Mouse (Mus musculus) liver, adult 2 months (tissue): ENCODE data around the gene Mto1. TPM values are rescaled to one million over a fixed set of nuclear protein-coding genes. Genes with fewer than 3 reads are reported as not detected.

Source experiments
- DNase-seq: peaks from one replicate; pipeline ENCODE4 v3.0.0-alpha.2; 2011; ENCODE audit warnings: low read depth, low spot score; ENCODE audit errors: extremely low read depth
- H3K27ac ChIP-seq: fragments of 200-500 bp; replicated peaks from 2 replicates; pipeline ENCODE4 v1.5.1; 2012; ENCODE audit warnings: low read depth, mild to moderate bottlenecking, control low read depth, inconsistent platforms, low read length; ENCODE audit not compliant: insufficient read depth
- H3K27me3 ChIP-seq: fragments of 200-500 bp; 2 replicates; pipeline ENCODE4 v1.6.1; 2012; ENCODE audit warnings: mild to moderate bottlenecking, moderate library complexity, low read length, inconsistent platforms; ENCODE audit not compliant: control insufficient read depth, insufficient read depth
- H3K36me3 ChIP-seq: fragments of 200-500 bp; 2 replicates; pipeline ENCODE4 v1.6.1; 2012; ENCODE audit warnings: low read length, inconsistent platforms; ENCODE audit not compliant: control insufficient read depth, insufficient read depth
- H3K4me1 ChIP-seq: fragments of 200-500 bp; 2 replicates; pipeline ENCODE4 v1.6.1; 2011; ENCODE audit warnings: low read length; ENCODE audit not compliant: control insufficient read depth, insufficient read depth
- H3K4me3 ChIP-seq: fragments of 200-500 bp; 2 replicates; pipeline ENCODE4 v1.5.1; 2011; ENCODE audit warnings: low read depth, mild to moderate bottlenecking, control low read depth, low read length, moderate library complexity; ENCODE audit not compliant: insufficient read depth
- H3K79me2 ChIP-seq: fragments of 200-500 bp; 2 replicates; pipeline ENCODE4 v1.6.1; 2012; ENCODE audit warnings: inconsistent platforms, mild to moderate bottlenecking, low read length, moderate library complexity; ENCODE audit not compliant: control insufficient read depth, insufficient read depth
- H3K9ac ChIP-seq: fragments of 200-500 bp; 2 replicates; pipeline ENCODE4 v1.6.1; 2012; ENCODE audit warnings: low read depth, mild to moderate bottlenecking, control low read depth, inconsistent platforms, low read length
- CTCF ChIP-seq: fragments of 200-500 bp; IDR thresholded peaks from 2 replicates; pipeline ENCODE4 v1.5.1; 2011; ENCODE audit warnings: low read depth, low read length, control low read depth
- POLR2A ChIP-seq: fragments of 200-500 bp; IDR thresholded peaks from 2 replicates; pipeline ENCODE4 v1.6.1; 2011; ENCODE audit warnings: low read length, control low read depth; ENCODE audit not compliant: insufficient read depth; ENCODE audit errors: extremely low read depth
- WGBS: fragments of 180-500 bp; shearing (Covaris S2); methylation state at CpG from one replicate; pipeline ENCODE4 v1.1.7; 2018; 5-methylcytosine and 5-hydroxymethylcytosine counted together
- polyA plus RNA-seq: library from polyadenylated mRNA; depleted of rRNA; stranded (reverse); fragments of >200 nt; gene quantifications from 2 replicates; pipeline ENCODE4 v1.2.3, GENCODE M21; 2012
- total RNA-seq: library from RNA; depleted of rRNA; stranded (reverse); fragments of >200 nt; gene quantifications from 2 replicates; pipeline ENCODE4 v1.2.3, GENCODE M21; 2014

Mto1 gene
- total and polyA plus RNA-seq, 2 experiments = 17.3 to 18.7 TPM

DNA sequence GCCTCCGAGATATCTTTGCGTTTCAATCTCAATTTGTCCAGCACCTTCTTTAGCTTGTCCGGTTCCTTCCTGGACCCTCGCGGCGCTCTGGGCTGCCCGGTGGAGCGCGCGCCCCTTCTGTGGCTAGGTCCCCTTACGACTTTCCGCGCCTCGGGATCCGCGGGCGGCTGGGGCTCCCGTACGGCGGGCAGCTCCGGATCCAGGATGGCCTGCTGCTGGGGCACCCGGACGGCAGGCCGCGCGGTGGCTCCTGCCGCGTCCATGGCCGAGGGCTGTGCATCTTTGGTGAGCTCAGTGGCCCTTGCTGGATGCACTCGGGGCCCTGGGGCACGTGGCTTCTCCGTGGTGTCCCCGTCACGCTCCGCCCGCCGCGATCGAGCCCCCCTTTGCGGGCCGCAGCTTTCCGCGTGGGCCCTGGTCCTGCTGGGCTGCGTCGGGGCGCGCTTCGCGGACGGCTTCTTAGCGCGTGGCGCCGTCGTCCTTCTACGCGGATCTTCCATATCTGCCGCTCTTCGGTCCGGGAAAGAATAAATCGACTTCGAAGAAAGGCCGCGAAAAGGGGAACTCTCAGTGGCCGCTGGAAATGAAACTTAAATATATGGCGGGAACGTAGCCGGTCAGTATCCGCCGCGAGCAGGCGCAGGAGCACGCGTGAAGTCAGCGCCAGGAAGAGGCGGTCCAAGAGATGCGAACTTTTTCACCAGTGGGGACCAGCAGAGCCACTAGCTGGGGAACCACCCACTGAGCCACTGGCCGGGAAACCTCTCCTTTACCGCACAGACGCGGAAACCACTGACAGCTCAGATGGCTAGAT is 5.2 kb upstream of the Mto1 start, which contains the start of gene Cgas:
Cgas (minus strand) TSS at position 659 of the 814 bp plus-strand sequence.
- H3K4me3 ChIP-seq = peak within 1 kb of the TSS; percentile 63
- no peaks in the 10 kb centered on the region for H3K79me2 ChIP-seq
- TF ChIP-seq POLR2A (no peak), CTCF (no peak)
- DNase-seq = peak; percentile 23
- H3K27me3 ChIP-seq = no peaks in the 10 kb centered on the region
- WGBS = 2% methylated on average over 81 of the region's 81 CpGs
- H3K27ac ChIP-seq = no peak within 1 kb of the TSS
- peaks cover 2% of the 10 kb centered on the region; the same call in 1 of the 2 replicates for H3K4me1 ChIP-seq
- no peaks in the 10 kb centered on the region for H3K36me3 ChIP-seq
- peak within 1 kb of the TSS; percentile 56 for H3K9ac ChIP-seq

DNA sequence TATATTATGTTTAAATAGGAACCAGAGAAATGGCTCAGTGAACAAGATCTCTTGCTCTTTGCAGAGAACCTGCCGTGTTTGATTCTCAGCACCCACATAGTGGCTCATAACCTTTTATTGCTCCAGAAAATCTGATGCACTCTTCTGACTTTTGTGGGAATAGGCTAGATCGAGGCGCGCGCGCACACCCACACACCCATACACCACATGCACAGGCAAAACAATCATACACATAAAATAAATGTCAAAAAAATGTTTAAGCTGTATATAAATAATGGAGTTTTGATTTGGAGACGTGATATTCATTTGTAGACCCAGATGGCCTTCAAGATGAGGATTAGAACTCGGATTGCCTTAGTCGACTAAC is 419 bp upstream of the Mto1 start:
- DNase-seq = no peak
- peak overlapping the region; percentile 96 for H3K4me3 ChIP-seq
- no peaks in the 10 kb centered on the region; the same call in 1 of the 2 replicates for H3K79me2 ChIP-seq
- H3K27me3 ChIP-seq = no peaks in the 10 kb centered on the region
- H3K27ac ChIP-seq = no peak overlapping the region
- peaks cover 7% of the 10 kb centered on the region; the same call in 1 of the 2 replicates for H3K4me1 ChIP-seq
- TF ChIP-seq POLR2A = no peak
- no peak for TF ChIP-seq CTCF
- no peak overlapping the region for H3K9ac ChIP-seq
- H3K36me3 ChIP-seq = peaks cover 4% of the 10 kb centered on the region; the same call in 1 of the 2 replicates
- 36% methylated on average over 9 of the region's 9 CpGs for WGBS

DNA sequence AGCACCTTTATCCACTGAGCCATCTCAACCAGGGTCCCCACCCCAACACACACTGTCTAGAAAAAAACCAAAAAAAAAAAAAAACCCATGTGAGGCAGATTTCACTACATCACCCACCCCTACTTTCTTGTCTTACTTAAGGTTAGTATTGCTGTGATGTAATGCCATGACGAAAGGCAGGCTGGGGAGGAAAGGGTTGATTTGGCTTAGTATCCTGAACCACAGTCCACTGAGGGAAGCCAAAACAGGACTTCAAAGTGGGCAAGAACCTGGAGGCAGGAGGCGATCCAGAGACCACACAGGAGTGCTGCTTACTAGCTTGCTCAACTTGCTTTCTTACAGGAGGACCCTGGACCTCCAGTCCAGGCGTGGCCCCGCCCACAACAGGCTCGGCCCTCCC is 2.4 kb downstream of the Mto1 start:
- H3K27ac ChIP-seq = no peak overlapping the region
- H3K79me2 ChIP-seq = no peaks in the 10 kb centered on the region; the same call in 1 of the 2 replicates
- TF ChIP-seq POLR2A (no peak), CTCF (no peak)
- peaks cover 11% of the 10 kb centered on the region for H3K36me3 ChIP-seq
- 77% methylated on average over 5 of the region's 5 CpGs for WGBS
- DNase-seq = no peak
- H3K27me3 ChIP-seq = no peaks in the 10 kb centered on the region
- H3K9ac ChIP-seq = no peak overlapping the region
- no peak overlapping the region for H3K4me3 ChIP-seq
- peaks cover 9% of the 10 kb centered on the region; the same call in 1 of the 2 replicates for H3K4me1 ChIP-seq

- Histone ChIP-seq H3K27ac (no peak overlapping the region), H3K4me1 (peaks cover 9% of the 10 kb centered on the region; the same call in 1 of the 2 replicates), H3K4me3 (no peak overlapping the region), H3K36me3 (peaks cover 13% of the 10 kb centered on the region), H3K27me3 (no peaks in the 10 kb centered on the region), H3K9ac (no peak overlapping the region), H3K79me2 (no peaks in the 10 kb centered on the region; the same call in 1 of the 2 replicates)
- 70% methylated on average over 4 of the region's 4 CpGs for WGBS
- peak; percentile 22 for DNase-seq
- no peak for TF ChIP-seq CTCF
- TF ChIP-seq POLR2A = no peak
These were observed 3.4 kb downstream of the Mto1 start for GRCm38 (mm10) chr9:78451382-78451781.

DNA sequence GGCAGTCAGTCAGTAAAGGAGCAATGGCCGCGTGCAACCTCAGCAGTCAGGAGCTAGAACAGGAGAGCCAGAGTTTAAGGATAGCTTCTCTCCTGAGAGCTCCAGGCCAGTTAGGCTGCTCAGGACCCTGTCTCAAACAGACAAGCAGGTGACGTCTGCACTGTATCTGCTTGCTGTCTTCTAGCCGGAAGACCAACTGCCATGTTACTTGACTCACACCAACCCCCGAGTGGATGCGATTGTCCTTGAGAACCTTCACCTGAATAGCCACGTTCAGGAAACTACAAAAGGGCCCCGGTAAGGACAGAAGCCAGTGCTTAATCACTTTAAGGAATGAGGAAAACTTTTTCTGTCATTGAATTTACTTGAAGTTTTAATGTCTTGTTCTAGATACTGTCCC is 9.0 kb downstream of the Mto1 start:
- H3K36me3 ChIP-seq = peaks cover 40% of the 10 kb centered on the region

DNA sequence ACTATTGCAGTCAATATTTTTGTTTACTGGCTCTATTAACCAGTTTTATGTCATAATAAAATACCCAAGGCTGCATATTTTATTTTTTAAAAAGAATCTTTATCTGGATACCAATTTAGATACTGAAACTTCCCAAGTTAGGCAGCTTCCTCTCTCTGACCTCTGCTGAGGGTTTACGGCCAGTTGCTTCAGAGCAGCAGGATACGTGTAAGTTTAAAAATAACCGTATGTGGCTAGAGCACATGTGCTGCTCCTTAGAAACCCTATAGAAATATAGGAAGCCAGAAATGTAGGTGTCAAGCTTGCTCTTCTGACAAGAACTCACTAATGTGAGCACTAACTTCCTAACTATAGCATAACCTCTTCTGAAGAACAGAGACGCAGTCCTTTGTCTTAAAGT is 15.3 kb downstream of the Mto1 start:
- no peaks in the 10 kb centered on the region for H3K27me3 ChIP-seq
- no peak for DNase-seq
- no peaks in the 10 kb centered on the region for H3K4me1 ChIP-seq
- H3K9ac ChIP-seq = no peak overlapping the region
- no peak overlapping the region for H3K27ac ChIP-seq
- no peaks in the 10 kb centered on the region for H3K79me2 ChIP-seq
- peaks cover 51% of the 10 kb centered on the region for H3K36me3 ChIP-seq
- no peak overlapping the region for H3K4me3 ChIP-seq
- TF ChIP-seq POLR2A = no peak
- no peak for TF ChIP-seq CTCF
- 85% methylated on average over 4 of the region's 4 CpGs for WGBS

More for the DNA sequence above, 9.0 kb downstream of the Mto1 start:
- Histone ChIP-seq H3K4me3 (no peak overlapping the region), H3K27ac (no peak overlapping the region), H3K79me2 (0 out of 2 replicates have a peak, but pooled peaks cover 5% of the 10 kb centered on the region), H3K9ac (no peak overlapping the region), H3K4me1 (0 out of 2 replicates have a peak, but pooled peaks cover 2% of the 10 kb centered on the region), H3K27me3 (no peaks in the 10 kb centered on the region)
- no peak for DNase-seq
- 92% methylated on average over 8 of the region's 8 CpGs for WGBS
- no peak for TF ChIP-seq CTCF
- no peak for TF ChIP-seq POLR2A
